Mouse (Mus musculus) cortical plate, adult 2 months (tissue): ENCODE results near the gene Cyp2c65. TPM values are rescaled to one million over a fixed set of nuclear protein-coding genes. Genes with fewer than 3 reads are reported as not detected.
"Not testable (repeated sequence)": the region's sequence is repeated elsewhere in the genome, so short reads cannot be mapped to it uniquely, and the experiment has no call there.

Experiments
- H3K27ac ChIP-seq: fragments of 200-500 bp; 2 replicates; pipeline ENCODE4 v1.5.1; 2012; ENCODE audit warnings: low read length, control low read depth, inconsistent platforms; ENCODE audit not compliant: insufficient read depth
- H3K4me1 ChIP-seq: fragments of 200-500 bp; 2 replicates; pipeline ENCODE4 v1.6.1; 2011; ENCODE audit warnings: low read length; ENCODE audit not compliant: control insufficient read depth, insufficient read depth
- H3K4me3 ChIP-seq: fragments of 200-500 bp; 2 replicates; pipeline ENCODE4 v1.5.1; 2011; ENCODE audit warnings: mild to moderate bottlenecking, low read length, control low read depth; ENCODE audit not compliant: insufficient read depth
- CTCF ChIP-seq: fragments of 200-500 bp; IDR thresholded peaks from 2 replicates; pipeline ENCODE4 v1.5.1; 2011; ENCODE audit warnings: mild to moderate bottlenecking, control low read depth, low read length; ENCODE audit not compliant: insufficient read depth; ENCODE audit errors: extremely low read depth
- POLR2A ChIP-seq: fragments of 200-500 bp; IDR thresholded peaks from 2 replicates; pipeline ENCODE4 v1.6.1; 2011; ENCODE audit warnings: mild to moderate bottlenecking, low read length, control low read depth; ENCODE audit not compliant: insufficient read depth; ENCODE audit errors: extremely low read depth
- polyA plus RNA-seq: library from polyadenylated mRNA; depleted of rRNA; stranded (reverse); fragments of >200 nt; gene quantifications from 2 replicates; pipeline ENCODE4 v1.2.3, GENCODE M21; 2012; rRNA removed

Cyp2c65 gene
- not detected in 2 replicates for polyA plus RNA-seq

- no peak within 1 kb of the TSS for H3K4me3 ChIP-seq
- TF ChIP-seq POLR2A = no peak
- TF ChIP-seq CTCF = no peak
- H3K27ac ChIP-seq = no peak within 1 kb of the TSS
- H3K4me1 ChIP-seq = no peaks in the 10 kb centered on the region
Measured at GRCm38 (mm10) chr19:39060719-39061118, at the start of gene Cyp2c65. Gene Cyp2c65, plus strand, starts transcription at chr19:39061015.

GRCm38 (mm10) chr19:39057928-39058327 is 2.9 kb upstream of the Cyp2c65 start:
- TF ChIP-seq POLR2A = no peak
- TF ChIP-seq CTCF = no peak
- no peak overlapping the region for H3K4me3 ChIP-seq
- H3K4me1 ChIP-seq = no peaks in the 10 kb centered on the region
- no peak overlapping the region for H3K27ac ChIP-seq

GRCm38 (mm10) chr19:39098779-39099178 is 38.0 kb downstream of the Cyp2c65 start:
- H3K27ac ChIP-seq, H3K4me1 ChIP-seq, H3K4me3 ChIP-seq: not testable (repeated sequence)

GRCm38 (mm10) chr19:39113644-39114043 is 52.8 kb downstream of the Cyp2c65 start, which contains the start of gene Cyp2c66:
Gene Cyp2c66, plus strand, starts transcription at chr19:39113898.
- TF ChIP-seq CTCF (no peak), POLR2A (no peak)
- Histone ChIP-seq H3K4me3 (no peak within 1 kb of the TSS), H3K4me1 (no peaks in the 10 kb centered on the region), H3K27ac (no peak within 1 kb of the TSS)

Other genes starting within 250 kb of the Cyp2c65 start
- 8.0 TPM in 2 replicates for gene Noc3l, start 241.8 kb upstream of the Cyp2c65 start, polyA plus RNA-seq
- 6.9 and 7.0 TPM in 2 replicates for gene Tbc1d12, start 224.4 kb upstream of the Cyp2c65 start, polyA plus RNA-seq
- 1.9 and 2.2 TPM in 2 replicates for gene Hells, start 130.1 kb upstream of the Cyp2c65 start, polyA plus RNA-seq
- not detected in 2 replicates for gene Cyp2c55, start 54.0 kb upstream of the Cyp2c65 start, polyA plus RNA-seq
- not detected in 2 replicates for gene Cyp2c66, start 52.9 kb downstream of the Cyp2c65 start, polyA plus RNA-seq
- gene Cyp2c29, start 208.4 kb downstream of the Cyp2c65 start, polyA plus RNA-seq = not detected in 2 replicates